Mouse (Mus musculus) midbrain, embryonic 10.5 days (tissue): ENCODE data around the gene Zdhhc4. TPM values are rescaled to one million over a fixed set of nuclear protein-coding genes. Genes with fewer than 3 reads are reported as not detected.

Experiments
- DNase-seq: peaks from one replicate; pipeline ENCODE4 v3.0.0-alpha.2; 2017; ENCODE audit warnings: low spot score
- H3K27ac ChIP-seq: fragments of 300-500 bp; sonication (generic); replicated peaks from 2 replicates; pipeline ENCODE4 v1.5.1; 2016; ENCODE audit warnings: mild to moderate bottlenecking
- H3K27me3 ChIP-seq: fragments of 300-500 bp; sonication (generic); 2 replicates; pipeline ENCODE4 v1.6.1; 2016; ENCODE audit warnings: low read depth, mild to moderate bottlenecking; ENCODE audit not compliant: poor library complexity, severe bottlenecking
- H3K36me3 ChIP-seq: fragments of 300-500 bp; sonication (generic); 2 replicates; pipeline ENCODE4 v1.6.1; 2016; ENCODE audit warnings: mild to moderate bottlenecking, moderate library complexity
- H3K4me1 ChIP-seq: fragments of 300-500 bp; sonication (generic); 2 replicates; pipeline ENCODE4 v1.6.1; 2016
- H3K4me3 ChIP-seq: fragments of 300-500 bp; sonication (generic); 2 replicates; pipeline ENCODE4 v1.5.1; 2016; ENCODE audit warnings: mild to moderate bottlenecking, moderate library complexity
- H3K9me3 ChIP-seq: fragments of 300-500 bp; sonication (generic); replicated peaks from 2 replicates; pipeline ENCODE4 v1.6.1; 2016; ENCODE audit warnings: mild to moderate bottlenecking
- WGBS: fragments of 180-500 bp; shearing (Covaris S2); methylation state at CpG from one replicate; pipeline ENCODE4 v1.1.7; 2016; 5-methylcytosine and 5-hydroxymethylcytosine counted together
- polyA plus RNA-seq: library from polyadenylated mRNA; unstranded; fragments of >200 nt; fragmentation: Nextera tagmentation; extraction: Ambion mirVana; gene quantifications from 2 replicates; pipeline ENCODE4 v1.2.1, GENCODE M21; 2016

Gene Zdhhc4
- polyA plus RNA-seq, 1 experiment from 2014 or later = 64.8 TPM

DNA sequence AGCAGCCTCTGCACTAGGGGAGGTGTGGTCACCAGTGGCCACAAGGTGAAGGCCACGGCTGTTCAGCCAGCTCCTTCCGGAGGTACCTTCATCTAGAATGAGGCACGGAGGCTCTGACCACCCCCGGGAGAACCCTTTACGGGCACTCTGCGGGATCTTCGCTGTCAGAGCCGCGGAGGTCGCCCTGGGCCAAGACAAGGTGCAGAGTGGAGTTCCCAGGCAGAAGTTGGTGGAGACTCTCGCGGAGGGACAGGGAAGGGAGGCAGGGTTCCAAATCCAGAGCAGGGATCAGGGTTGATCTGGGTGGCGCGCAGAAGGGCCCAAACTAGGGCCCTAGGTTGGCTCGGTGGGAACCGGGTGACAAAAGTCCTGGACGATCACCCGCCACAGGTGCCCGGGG is 36.2 kb downstream of the Zdhhc4 start:
- H3K27ac ChIP-seq = no peak overlapping the region; the same call in 1 of the 2 replicates

DNA sequence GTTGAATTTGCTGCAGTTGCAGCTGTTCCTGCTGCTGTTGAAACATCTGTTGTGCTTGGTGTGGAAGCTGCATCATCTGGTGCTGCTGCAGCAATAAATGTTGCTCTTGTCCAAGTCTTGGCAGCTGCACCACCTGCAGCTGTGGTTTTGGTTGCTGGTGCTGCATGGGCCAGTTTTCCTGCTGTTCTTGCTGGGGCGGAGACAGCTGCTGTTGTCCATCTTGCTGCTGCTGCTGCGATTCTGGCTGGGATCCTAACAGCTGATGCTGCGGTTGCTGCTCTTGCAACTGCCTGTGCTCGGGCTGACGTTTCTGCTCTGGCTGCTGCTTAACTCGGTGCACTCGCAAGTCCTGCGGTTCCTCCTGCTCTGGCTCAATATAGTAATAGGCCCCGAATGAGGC is 39.8 kb downstream of the Zdhhc4 start:
- Histone ChIP-seq H3K36me3 (no peaks in the 10 kb centered on the region), H3K4me1 (peaks cover 27% of the 10 kb centered on the region), H3K9me3 (no peaks in the 10 kb centered on the region), H3K4me3 (no peak overlapping the region), H3K27me3 (peaks cover 94% of the 10 kb centered on the region), H3K27ac (no peak overlapping the region)
- WGBS = 76% methylated on average over 9 of the region's 9 CpGs
- no peak for DNase-seq

More for the DNA sequence above, 36.2 kb downstream of the Zdhhc4 start:
- 3% methylated on average over 19 of the region's 19 CpGs for WGBS
- peaks cover 73% of the 10 kb centered on the region for H3K27me3 ChIP-seq
- peak overlapping the region; percentile 52 for H3K4me3 ChIP-seq
- H3K4me1 ChIP-seq = peaks cover 21% of the 10 kb centered on the region
- peaks cover 13% of the 10 kb centered on the region for H3K36me3 ChIP-seq
- no peak for DNase-seq
- H3K9me3 ChIP-seq = no peaks in the 10 kb centered on the region

DNA sequence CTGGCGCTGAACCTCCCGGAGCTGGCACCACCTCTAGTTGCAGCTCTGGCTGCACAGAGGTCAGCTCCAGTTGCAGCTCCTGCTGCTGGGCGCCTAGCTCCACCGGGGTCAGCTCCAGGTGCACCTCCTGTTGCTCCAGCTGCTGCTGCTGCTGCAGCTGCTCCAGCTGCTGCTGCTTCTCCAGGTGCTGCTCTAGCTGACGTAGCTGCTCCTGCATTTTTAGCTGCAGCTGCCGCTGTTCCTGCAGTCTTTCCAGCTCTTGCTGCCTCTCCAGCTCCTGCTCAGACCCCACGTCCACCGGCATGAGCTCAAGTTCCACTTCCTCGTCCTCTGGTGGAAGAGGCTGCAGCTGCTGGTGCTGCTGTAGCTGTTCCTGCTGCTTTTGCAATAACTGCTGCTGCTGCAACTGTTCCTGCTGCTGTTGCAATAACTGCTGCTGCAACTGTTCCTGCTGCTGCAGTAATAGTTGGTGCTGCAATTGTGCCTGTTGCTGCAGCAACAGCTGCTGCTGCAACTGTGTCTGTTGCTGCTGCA is 40.6 kb downstream of the Zdhhc4 start:
- 10% methylated on average over 9 of the region's 9 CpGs for WGBS

DNA sequence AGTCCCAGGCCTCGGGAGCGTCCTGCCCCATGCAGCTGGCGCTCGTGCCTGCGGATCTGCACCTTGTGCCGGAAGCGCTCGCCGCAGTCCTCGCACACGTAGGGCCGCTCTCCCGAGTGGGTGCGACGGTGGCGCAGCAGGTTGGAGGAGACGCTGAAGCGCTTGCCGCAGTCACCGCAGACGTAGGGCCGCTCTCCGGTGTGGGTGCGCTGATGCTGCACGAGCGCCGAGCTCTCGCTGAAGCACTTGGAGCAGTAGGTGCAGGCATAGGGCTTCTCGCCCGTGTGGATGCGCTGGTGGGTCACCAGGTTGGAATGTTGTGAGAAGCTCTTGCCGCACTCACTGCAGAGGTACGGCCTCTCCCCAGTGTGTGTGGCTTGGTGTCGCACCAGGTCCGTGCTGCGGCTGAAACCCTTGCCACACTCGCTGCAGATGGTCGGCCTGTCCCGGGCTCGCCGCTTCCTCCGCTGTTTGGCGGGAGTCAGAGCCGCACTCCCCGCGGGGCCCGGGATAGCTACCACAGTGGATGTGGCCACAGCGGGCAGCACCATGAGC is 41.2 kb downstream of the Zdhhc4 start:
- Histone ChIP-seq H3K27ac (no peak overlapping the region; the same call in 1 of the 2 replicates), H3K4me3 (peak overlapping the region; percentile 53), H3K36me3 (no peaks in the 10 kb centered on the region), H3K27me3 (peaks cover 83% of the 10 kb centered on the region), H3K4me1 (peaks cover 18% of the 10 kb centered on the region), H3K9me3 (no peaks in the 10 kb centered on the region)
- DNase-seq = peak; percentile 45
- WGBS = under 1% methylated on average over 48 of the region's 48 CpGs

More for the DNA sequence above, 40.6 kb downstream of the Zdhhc4 start:
- Histone ChIP-seq H3K4me1 (peaks cover 24% of the 10 kb centered on the region), H3K27ac (no peak overlapping the region), H3K36me3 (no peaks in the 10 kb centered on the region), H3K9me3 (no peaks in the 10 kb centered on the region), H3K4me3 (peak overlapping the region; percentile 53), H3K27me3 (peaks cover 89% of the 10 kb centered on the region)
- DNase-seq = no peak

DNA sequence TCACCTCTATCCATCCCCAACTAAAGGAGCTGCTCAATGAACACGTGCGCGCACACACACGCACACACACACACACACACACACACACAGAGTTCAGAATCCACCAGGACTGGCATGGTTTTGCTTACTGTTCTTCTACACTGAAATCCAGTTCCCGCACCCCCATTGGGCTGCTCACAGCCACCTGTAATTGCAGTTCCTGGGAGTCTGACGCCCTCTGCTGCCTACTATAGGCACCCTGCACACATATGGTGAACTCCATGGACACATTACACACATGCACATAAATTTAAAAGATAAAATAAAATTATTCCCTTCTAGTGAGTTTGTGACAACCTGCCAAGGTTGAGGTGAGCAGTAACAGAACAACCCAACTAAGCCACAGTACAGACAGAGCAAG is 44.3 kb downstream of the Zdhhc4 start:
- H3K9me3 ChIP-seq = no peaks in the 10 kb centered on the region
- H3K4me3 ChIP-seq = no peak overlapping the region
- H3K27me3 ChIP-seq = peaks cover 52% of the 10 kb centered on the region
- peaks cover 15% of the 10 kb centered on the region for H3K4me1 ChIP-seq
- H3K27ac ChIP-seq = no peak overlapping the region
- 43% methylated on average over 6 of the region's 6 CpGs for WGBS
- no peak for DNase-seq
- no peaks in the 10 kb centered on the region for H3K36me3 ChIP-seq

DNA sequence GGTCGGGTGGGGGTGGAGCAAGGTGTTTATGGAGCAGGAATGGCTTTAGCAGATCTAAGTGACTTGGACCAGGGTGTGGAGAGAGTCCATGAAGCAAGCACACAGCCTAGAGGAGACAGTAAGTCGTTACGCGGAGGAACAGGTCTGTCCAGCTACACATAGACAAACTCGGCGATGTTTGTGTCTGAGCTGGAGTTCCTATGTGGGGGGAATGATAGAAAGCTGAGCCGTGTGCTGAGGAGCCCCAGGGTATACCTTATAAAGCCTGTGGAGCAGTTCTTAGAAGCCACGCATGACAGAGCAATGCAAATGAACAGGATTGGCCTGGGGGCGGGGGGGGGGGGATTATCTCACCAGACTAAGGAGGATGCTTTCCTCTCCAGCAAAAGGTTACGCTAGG is 49.8 kb downstream of the Zdhhc4 start:
- peaks cover 7% of the 10 kb centered on the region; the same call in 1 of the 2 replicates for H3K4me1 ChIP-seq
- no peak for DNase-seq
- H3K27me3 ChIP-seq = peaks cover 20% of the 10 kb centered on the region
- H3K9me3 ChIP-seq = no peaks in the 10 kb centered on the region
- no peak overlapping the region for H3K4me3 ChIP-seq
- H3K27ac ChIP-seq = no peak overlapping the region
- WGBS = 39% methylated on average over 10 of the region's 10 CpGs
- no peaks in the 10 kb centered on the region for H3K36me3 ChIP-seq

DNA sequence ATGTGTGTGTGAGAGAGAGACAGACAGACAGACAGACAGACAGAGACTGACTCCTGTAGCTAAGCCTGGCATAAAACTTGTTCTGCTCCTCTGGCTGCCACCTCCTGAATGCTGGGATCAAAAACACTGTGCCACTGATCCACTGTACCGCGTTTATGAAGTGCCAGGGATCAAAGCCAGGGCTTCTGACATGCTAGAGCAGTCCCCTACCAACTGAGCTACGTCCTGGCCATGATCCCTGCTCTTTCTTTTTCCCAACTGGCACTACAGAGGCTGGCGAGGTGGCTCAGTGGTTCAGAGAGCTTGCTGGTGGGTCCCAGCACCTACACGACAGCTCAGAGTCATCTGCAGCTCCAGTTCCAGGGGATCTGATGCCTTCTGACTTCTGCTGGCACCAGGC is 53.3 kb downstream of the Zdhhc4 start:
- H3K9me3 ChIP-seq = no peaks in the 10 kb centered on the region
- H3K27ac ChIP-seq = no peak overlapping the region
- H3K27me3 ChIP-seq = peaks cover 17% of the 10 kb centered on the region
- WGBS = 61% methylated on average over 5 of the region's 5 CpGs
- no peak for DNase-seq
- H3K36me3 ChIP-seq = no peaks in the 10 kb centered on the region
- no peak overlapping the region for H3K4me3 ChIP-seq
- peaks cover 12% of the 10 kb centered on the region for H3K4me1 ChIP-seq

DNA sequence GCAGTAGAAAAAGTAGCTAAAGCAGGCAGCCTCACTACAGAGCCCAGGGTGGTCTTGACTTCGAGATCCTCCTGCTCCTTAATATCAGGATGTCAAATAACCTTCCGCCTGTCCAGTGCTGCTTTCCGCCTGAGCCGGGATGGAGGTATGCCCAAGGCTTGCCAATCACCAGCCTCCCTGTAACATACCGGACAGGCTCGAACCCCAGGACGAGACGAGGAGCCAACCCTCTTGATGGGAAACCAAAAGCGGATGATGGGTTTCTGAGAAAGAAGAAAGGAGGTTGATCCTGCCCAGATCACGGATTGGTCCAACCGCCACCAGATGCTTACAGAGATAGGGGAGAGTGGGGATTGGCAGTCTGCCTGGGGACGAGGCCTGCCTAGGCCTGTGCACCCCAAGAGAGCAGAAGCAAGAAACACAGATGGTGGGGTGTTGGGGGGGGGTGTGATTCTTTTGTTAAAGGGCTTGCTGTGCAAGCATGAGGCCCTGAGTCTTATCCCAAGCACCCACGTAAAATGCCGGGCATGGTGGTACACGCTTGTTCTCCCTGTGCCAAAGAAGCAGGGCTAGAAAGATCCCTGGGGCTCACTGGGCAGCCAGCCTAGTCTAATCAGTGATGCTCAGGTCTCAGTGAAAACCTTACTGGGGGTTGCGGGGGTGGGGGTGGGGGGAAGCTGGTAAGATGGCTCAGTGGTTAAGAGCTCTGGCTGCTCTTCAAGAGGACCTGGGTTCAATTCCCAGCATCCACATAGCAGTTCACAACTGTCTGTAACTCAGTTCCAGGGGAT is 56.3 kb downstream of the Zdhhc4 start:
- no peak for DNase-seq
- 89% methylated on average over 16 of the region's 16 CpGs for WGBS
- no peaks in the 10 kb centered on the region for H3K36me3 ChIP-seq
- H3K27ac ChIP-seq = no peak overlapping the region
- H3K9me3 ChIP-seq = no peaks in the 10 kb centered on the region
- H3K4me1 ChIP-seq = peaks cover 29% of the 10 kb centered on the region
- H3K27me3 ChIP-seq = peaks cover 12% of the 10 kb centered on the region
- H3K4me3 ChIP-seq = no peak overlapping the region

DNA sequence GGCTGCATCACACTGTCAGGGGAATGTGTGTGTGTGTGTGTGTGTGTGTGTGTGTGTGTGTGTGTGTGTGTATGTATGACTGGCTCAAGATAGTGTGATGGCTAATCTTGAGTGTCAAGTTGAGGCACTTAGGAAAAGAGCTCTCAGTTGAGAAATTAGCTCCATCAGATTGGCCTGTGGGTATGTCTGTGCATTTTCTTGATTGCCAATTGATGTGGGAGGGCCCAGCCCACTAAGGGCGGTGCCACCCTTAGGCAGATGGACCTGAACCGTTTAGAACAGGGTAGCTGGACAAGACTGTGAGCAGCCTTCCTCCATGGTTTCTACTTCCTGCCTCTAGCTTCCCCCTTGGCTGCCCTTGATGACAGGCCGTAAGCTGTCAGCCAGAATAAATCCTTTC is 56.9 kb downstream of the Zdhhc4 start:
- DNase-seq = no peak
- WGBS = 82% methylated on average over 3 of the region's 3 CpGs
- no peak overlapping the region for H3K27ac ChIP-seq
- no peaks in the 10 kb centered on the region for H3K36me3 ChIP-seq
- peaks cover 12% of the 10 kb centered on the region for H3K27me3 ChIP-seq
- H3K9me3 ChIP-seq = no peaks in the 10 kb centered on the region
- no peak overlapping the region for H3K4me3 ChIP-seq
- peaks cover 29% of the 10 kb centered on the region for H3K4me1 ChIP-seq

DNA sequence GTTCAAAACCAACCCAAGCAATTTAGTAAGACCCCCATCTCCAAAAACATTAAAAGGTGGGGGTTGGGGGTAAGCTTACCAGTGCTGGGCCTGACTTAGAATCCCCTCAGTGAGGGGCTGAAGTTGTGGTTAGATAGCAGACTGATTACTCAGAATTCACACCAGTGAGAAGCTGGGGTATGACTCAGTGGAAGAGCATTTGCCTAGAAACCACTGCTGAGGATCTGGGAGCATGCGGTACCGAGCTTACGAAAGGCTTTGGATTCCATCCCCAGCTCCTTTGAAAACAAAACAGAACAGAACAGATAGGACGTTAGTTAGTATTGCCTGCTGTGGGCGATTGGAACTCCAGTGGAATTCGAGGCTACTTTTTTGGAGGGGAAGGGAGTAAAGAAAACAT is 57.4 kb downstream of the Zdhhc4 start:
- peaks cover 29% of the 10 kb centered on the region for H3K4me1 ChIP-seq
- no peaks in the 10 kb centered on the region for H3K9me3 ChIP-seq
- H3K27ac ChIP-seq = no peak overlapping the region
- no peak overlapping the region for H3K4me3 ChIP-seq
- H3K27me3 ChIP-seq = peaks cover 12% of the 10 kb centered on the region
- DNase-seq = no peak
- no peaks in the 10 kb centered on the region for H3K36me3 ChIP-seq
- WGBS = 90% methylated on average over 6 of the region's 6 CpGs

DNA sequence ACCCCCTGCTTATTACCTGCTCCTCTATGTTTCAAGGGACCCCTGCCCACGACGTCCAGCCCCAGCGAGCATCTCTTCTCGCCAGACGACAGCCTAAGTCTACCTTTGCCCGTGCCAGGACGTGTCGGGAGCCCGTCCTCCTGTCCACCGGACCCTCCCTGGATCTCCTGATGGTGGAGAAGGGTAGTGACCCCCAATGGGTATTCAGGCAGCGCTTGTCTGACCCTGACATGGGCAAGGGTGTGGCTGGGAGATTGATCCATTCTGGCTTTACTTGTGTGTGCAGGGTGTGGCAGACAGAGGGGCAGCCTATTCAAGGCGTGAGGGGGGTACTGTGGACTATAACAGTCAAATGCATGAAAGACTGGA is 58.9 kb downstream of the Zdhhc4 start:
- H3K36me3 ChIP-seq = no peaks in the 10 kb centered on the region
- 5% methylated on average over 12 of the region's 12 CpGs for WGBS
- H3K27ac ChIP-seq = peak overlapping the region; percentile 97
- H3K4me1 ChIP-seq = peaks cover 29% of the 10 kb centered on the region
- DNase-seq = no peak
- H3K4me3 ChIP-seq = peak overlapping the region; percentile 90
- H3K9me3 ChIP-seq = no peaks in the 10 kb centered on the region
- no peaks in the 10 kb centered on the region for H3K27me3 ChIP-seq

DNA sequence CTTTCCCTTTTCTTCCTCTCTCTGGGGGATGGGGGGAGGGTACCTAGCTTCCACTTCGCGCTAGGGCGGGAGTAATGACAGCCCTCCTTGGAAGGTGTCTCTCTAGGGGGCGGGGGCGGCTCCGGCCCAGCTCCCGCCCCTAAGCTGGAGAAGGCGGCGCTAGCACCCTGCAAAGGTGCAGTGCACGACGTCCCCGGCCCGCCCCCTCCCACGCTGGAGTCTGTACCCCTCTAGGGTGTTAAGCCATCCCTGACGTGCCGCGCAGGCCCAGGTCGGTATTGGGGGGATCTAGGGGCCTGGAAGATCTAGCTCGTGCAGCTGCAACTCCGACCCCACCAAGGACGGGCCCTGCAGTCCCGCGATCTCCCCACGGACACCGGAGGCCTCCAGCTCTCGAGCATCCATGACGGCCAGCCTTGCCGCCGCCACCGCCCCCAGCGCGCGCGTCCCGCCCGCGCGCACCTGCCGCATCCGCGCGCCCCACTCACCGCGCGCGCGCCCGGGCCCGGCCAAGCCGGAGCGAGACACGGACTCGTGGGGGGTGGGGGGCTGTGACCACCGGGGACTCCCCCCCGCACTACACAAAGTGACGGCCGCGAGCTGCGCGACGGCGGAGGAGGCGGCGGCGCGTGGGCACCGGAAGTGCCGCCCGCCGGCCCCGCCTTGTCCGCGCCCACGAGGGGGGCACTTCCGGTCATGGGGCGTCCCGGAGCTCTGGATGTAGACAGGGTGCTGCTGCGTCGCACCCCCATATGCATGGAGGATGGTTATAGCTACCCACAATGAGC is 59.5 kb downstream of the Zdhhc4 start, which contains the start of gene Zfp316:
TSS of gene Zfp316 (minus strand) at position 660 of the 788 bp plus-strand sequence.
- no peaks in the 10 kb centered on the region for H3K9me3 ChIP-seq
- DNase-seq = peak; percentile 71

More for the DNA sequence above, 59.5 kb downstream of the Zdhhc4 start, which contains the start of gene Zfp316:
- Histone ChIP-seq H3K27me3 (no peaks in the 10 kb centered on the region), H3K4me3 (peak within 1 kb of the TSS; percentile 90), H3K27ac (peak within 1 kb of the TSS; percentile 97), H3K4me1 (peaks cover 29% of the 10 kb centered on the region), H3K36me3 (peaks cover 5% of the 10 kb centered on the region)
- under 1% methylated on average over 70 of the region's 79 CpGs for WGBS
